Mouse (Mus musculus) urinary bladder, postnatal 25 days (tissue): Measurements from ENCODE around the gene Sema4a.
A peak's percentile ranks its signal among the peaks of the same experiment; 100 is the strongest.
"Not testable (repeated sequence)": the region's sequence is repeated elsewhere in the genome, so short reads cannot be mapped to it uniquely, and the experiment has no call there.

Experiments used
- DNase-seq: peaks from one replicate; pipeline ENCODE4 v3.0.0; 2022; ENCODE audit warnings: low spot score

Gene Sema4a

GRCm38 (mm10) chr3:88455588-88456264 lies 5.3 kb downstream of the Sema4a start:
- DNase-seq, result peak; percentile 61

GRCm38 (mm10) chr3:88454762-88455587 lies 6.0 kb downstream of the Sema4a start:
- no peak for DNase-seq

GRCm38 (mm10) chr3:88453986-88454385 lies 7.0 kb downstream of the Sema4a start:
- no peak for DNase-seq

GRCm38 (mm10) chr3:88453369-88453768 lies 7.6 kb downstream of the Sema4a start:
- no peak for DNase-seq

- no peak for DNase-seq
Observed at GRCm38 (mm10) chr3:88452716-88453115, 8.3 kb downstream of the Sema4a start.

GRCm38 (mm10) chr3:88452246-88452645 lies 8.7 kb downstream of the Sema4a start:
- no peak for DNase-seq

GRCm38 (mm10) chr3:88450379-88451131 lies 10.4 kb downstream of the Sema4a start:
- DNase-seq, result no peak

GRCm38 (mm10) chr3:88449395-88450023 lies 11.5 kb downstream of the Sema4a start:
- DNase-seq, result no peak

- DNase-seq, result no peak
Observed at GRCm38 (mm10) chr3:88448443-88448842, 12.5 kb downstream of the Sema4a start.

GRCm38 (mm10) chr3:88447676-88448183 lies 13.3 kb downstream of the Sema4a start:
- DNase-seq, result no peak

GRCm38 (mm10) chr3:88446471-88447123 lies 14.4 kb downstream of the Sema4a start:
- DNase-seq, result no peak

GRCm38 (mm10) chr3:88442888-88443287 lies 18.1 kb downstream of the Sema4a start:
- DNase-seq, result no peak

- no peak for DNase-seq
Observed at GRCm38 (mm10) chr3:88442488-88442887, 18.5 kb downstream of the Sema4a start.

GRCm38 (mm10) chr3:88440500-88441381 lies 20.2 kb downstream of the Sema4a start:
- DNase-seq, result no peak

GRCm38 (mm10) chr3:88439582-88439981 lies 21.4 kb downstream of the Sema4a start:
- DNase-seq, result no peak

- no peak for DNase-seq
Observed at GRCm38 (mm10) chr3:88437454-88437853, 23.5 kb downstream of the Sema4a start.

- no peak for DNase-seq
Observed at GRCm38 (mm10) chr3:88436395-88437201, 24.4 kb downstream of the Sema4a start.

- no peak for DNase-seq
Observed at GRCm38 (mm10) chr3:88435515-88435914, 25.5 kb downstream of the Sema4a start.

- DNase-seq, result not testable (repeated sequence)
Observed at GRCm38 (mm10) chr3:88428639-88429038, 32.3 kb downstream of the Sema4a start.
